Mouse (Mus musculus): ENCODE data around the gene Nelfcd.
A peak's percentile ranks its signal among the peaks of the same experiment; 100 is the strongest.

Nelfcd gene

DNA sequence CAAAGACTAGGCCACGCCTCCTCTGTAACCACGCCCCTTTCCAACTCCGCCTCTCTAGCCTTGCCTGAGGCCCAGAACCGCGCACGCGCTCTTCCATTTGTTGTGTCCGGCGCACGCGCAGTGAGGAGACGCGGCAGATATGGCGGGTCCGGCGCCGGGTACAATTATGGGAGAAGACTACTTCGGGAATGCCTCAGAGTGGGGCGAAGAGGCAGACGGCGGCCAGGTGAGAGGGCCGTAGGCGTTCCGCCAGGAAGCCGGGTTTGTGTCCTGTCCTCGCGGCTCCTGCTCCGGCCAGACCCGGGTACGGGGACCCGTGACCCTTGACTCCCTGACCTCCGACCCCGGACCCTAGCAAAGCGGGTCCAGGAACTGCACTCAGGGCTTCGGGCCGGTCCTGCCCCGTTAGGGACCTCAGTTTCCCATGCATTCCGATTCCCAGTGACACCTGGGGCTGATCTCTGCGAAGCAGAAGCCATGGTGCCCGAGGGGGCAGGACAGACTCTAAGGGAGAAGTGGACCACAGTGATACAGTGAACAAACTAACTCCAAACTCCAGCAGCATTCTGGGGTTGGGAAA, at the start of gene Nelfcd:
Gene Nelfcd, plus strand, starts transcription at position 74 of the 580 bp plus-strand sequence.
- peak; percentile 89 to 95 for DNase-seq (ENCODE audit: low spot score in 2 of 2)

DNA sequence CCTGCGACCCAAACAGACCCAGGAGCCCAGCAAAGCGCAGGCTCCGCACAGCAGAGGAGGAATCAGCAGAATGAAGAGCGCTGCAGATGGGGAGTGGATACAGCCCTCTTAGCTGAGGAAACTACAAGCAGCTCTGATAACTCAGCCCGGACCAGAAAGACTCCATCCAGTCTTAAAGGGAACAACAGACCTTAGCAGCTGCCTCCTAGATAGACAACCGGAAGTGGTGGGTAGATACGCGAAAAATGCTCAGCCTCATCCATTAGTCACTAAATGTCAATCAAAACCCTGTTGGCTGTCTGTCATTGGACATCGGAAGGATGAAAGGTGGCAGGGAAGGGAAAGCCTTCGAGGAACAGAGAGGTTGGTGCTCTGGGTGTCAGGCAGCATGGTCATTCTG, 49.0 kb upstream of the Nelfcd start:
- no peak for DNase-seq (ENCODE audit: low spot score in 2 of 2)

DNA sequence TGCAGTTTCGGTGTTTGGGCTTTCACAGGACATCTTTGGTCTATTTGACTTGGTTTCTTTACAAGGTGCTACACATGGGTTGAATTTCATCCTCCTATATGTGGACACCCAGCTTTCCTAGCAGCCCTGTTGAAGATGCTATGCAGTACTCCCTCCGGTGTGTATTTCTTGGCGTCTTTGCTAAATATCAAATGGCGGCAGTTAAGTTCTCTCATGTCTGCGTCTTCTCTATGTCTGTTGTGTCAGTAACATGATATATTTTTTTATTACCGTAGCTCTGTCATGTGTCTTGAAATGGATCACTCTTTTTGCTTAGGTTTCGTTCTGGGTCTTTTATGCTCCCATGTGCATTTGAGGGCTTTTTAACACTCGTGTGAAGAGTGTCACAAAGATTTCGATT, 34.6 kb upstream of the Nelfcd start:
- no peak for DNase-seq (ENCODE audit: low spot score in 2 of 2)

DNA sequence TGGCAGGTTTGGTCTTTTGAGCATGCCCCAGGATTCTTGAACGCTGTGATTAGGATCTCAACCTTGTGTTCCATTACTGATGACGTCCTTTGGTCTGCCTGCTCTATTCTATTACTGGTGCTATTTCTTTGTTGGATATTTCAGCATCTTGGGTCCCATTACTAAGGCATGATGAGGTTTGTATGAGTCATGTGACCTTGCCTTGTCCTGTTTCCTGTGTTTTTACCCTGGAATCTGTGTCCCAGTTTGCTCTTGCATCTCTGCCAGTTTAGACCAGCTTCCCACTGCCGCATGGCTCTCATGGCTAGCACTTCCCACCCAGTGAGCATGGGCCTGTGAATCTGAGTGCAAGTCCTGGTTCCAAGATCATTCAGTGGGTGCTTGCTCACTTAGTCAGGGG, 23.7 kb upstream of the Nelfcd start:
- no peak for DNase-seq (ENCODE audit: low spot score in 2 of 2)

DNA sequence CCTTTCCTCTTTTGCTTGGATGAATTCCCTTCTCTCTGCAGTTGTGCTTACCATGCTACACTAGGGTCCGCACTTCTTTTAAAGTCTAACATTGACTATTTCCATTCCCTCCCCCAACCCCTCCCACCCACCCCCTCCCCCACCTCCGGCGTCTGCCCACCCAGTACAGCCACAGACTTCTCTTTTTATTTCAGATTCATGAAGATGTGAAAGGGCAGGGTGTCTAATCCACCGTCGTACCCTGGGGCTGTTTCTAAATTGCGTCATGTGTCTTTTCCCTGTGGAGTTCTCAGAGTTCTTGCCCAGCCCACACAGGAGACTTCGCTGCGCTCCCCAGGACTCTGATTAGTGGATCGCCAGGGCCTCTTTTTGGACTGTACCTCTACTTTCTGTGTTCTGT, 23.1 kb upstream of the Nelfcd start:
- no peak for DNase-seq (ENCODE audit: low spot score in 2 of 2)

DNA sequence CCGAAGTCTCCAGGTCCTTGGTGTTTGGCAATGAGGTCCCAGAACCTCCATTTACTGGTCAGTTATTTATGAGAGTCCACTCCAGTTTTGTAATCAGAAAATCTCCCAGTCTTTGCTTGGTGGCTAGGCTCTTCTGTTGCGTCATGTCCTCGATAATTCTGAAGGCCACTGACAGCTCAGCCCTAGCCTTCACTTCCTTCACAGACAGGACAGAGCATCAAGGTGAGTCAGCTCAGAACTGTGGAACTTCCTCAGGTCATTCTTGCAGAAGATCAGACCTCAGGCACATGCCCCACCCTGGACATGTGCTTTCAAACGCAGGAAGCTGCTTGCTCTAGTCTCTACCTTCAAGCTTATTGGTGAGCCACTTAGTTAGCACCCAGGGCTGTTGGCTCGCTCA, 22.2 kb upstream of the Nelfcd start:
- no peak for DNase-seq (ENCODE audit: low spot score in 2 of 2)

DNA sequence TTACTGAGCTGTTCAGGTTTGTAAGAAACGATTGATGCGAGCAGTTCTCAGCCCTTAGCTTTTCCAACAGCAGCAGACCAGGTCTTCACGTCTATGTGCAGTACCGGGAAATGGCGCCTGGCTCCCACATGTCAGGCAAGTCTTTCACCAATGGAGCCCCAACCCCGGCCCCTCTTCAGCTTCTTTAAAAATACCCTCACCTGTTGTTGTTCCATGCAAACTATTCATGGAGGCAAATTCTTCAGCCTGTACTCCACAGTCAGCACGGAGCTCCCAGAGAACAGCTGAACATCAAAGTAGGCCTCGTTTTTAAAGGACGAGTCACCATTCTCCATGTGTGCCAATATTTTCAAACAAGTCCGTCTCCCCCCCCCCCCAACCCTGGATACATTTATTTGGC, 19.0 kb upstream of the Nelfcd start:
- DNase-seq (ENCODE audit: low spot score in 2 of 2): no peak

DNA sequence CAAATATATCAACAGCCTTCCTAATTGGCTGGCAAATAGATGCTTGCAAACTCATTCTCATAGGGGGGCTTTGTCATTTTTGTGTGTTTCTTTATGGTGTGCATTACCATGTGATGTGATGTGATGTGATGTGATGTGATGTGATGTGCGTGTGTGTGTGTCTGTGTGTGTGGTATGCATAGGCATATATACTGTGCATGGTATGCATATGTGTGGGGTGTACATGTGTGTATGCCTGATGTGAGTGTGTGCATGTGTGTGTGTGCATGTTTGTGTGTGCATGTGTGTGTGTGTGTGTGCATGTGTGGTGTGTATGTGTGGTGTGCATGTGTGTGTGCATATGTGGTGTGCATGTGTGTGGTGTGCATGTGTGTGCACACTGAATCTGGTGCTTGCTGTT, 18.5 kb upstream of the Nelfcd start:
- no peak for DNase-seq (ENCODE audit: low spot score in 2 of 2)

DNA sequence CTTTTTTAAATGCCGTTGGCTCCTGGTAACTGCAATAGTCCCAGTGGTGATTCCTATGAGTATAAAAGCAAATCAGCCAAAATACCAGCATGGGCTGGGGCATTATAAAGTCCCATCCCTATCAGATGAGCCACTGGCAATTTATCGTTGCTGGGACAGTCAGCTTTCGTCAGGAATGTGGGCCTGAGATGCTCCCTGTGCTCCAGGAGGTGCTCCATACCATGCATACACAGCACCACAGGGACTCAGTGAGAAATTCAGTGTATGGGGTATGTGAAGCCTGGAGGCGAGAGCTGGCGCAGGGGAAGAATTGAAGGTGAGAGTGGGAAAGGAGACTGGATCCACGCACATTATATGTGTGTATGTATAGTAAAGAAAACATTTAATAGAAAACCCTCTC, 17.7 kb upstream of the Nelfcd start:
- DNase-seq (ENCODE audit: low spot score in 2 of 2): no peak

DNA sequence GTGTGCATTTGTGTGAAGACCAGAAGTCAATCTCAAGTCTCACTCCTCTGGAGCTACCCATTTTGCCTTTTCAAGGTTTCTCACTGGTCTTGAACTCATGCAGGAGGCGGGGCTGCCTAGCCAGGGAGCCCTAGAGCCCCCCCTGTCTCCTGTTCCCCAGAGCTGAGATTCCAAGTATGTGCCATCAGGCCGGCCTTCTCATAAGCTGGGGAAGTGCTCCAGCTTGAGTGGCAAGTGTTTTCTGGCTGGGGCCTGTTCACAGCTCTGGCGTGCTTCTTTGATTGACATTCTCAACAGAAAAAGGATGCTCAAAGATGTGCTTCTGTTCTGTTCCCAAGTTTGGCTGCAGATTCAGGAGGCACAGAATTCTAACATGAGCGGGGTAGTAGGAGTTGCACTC, 15.2 kb upstream of the Nelfcd start:
- DNase-seq (ENCODE audit: low spot score in 2 of 2): no peak

DNA sequence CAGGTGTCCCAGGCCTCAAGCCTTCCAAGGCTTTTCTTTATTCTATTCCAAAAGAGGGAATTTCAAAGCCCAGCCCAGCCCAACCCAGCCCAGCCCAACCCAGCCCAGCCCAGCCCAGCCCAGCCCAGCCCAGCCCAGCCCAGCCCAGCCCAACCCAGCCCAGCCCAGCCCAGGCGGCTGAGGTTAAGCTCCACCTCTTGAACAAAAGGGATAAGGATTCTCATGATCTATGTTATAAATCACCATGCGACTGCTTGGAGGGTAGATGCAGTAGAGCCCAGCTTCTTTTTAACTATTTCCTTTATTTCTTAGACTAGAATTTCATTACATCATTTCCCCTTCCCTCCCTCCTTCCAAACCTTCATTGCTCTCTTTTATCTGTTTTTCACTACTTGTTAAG, 5.4 kb upstream of the Nelfcd start:
- DNase-seq (ENCODE audit: low spot score in 2 of 2): no peak

DNA sequence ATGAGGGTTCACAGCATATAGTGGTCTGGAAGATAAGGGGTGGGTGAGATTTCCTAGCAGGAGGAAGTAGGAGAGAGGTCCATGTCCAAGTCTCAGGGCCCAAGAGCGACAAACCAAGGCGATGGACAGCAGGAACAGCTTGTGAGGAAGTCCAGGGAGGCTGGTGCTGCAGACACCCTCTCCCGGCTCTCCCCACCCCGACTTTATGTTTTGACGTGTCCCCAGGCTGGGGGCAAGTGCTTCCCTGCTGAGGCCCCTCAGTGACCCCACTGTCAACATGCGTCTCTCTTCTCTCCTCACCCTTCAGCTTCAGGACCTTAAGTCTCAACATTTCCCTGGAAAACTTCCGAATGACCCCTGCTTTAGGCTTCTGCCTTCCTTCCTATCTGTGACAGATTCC, 2.5 kb upstream of the Nelfcd start:
- no peak for DNase-seq (ENCODE audit: low spot score in 2 of 2)

DNA sequence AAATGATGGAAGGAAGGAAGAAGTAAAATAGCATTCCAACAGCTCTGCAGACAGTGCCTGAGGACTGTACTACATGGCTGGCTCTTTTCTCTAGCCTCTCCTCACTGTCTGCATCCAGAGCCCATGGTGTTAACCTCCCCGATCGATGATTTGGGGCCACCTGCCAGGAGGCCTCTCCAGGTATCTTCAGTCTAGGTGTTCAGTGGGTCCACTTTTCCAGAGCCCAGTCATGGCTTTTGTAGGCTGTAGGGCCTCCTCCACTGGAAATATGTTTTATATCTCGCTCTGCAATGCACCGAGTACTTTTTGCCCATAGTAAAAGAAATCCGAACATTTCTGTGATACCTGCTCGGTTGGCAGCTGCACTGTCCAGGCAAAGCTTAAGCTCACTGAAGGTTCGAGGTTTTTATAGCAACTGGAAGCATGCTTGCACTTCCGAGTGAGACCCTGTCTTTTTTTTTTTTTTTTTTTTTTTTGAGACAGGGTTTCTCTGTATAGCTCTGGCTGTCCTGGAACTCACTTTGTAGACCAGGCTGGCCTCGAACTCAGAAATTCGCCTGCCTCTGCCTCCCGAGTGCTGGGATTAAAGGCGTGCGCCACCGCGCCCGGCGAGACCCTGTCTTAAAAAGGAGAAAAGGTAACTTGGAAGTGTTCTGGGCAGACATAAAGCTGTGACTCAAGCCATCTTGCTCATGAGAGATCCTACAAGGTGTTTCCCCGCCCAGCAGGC, 438 bp upstream of the Nelfcd start:
- no peak for DNase-seq (ENCODE audit: low spot score in 2 of 2)

DNA sequence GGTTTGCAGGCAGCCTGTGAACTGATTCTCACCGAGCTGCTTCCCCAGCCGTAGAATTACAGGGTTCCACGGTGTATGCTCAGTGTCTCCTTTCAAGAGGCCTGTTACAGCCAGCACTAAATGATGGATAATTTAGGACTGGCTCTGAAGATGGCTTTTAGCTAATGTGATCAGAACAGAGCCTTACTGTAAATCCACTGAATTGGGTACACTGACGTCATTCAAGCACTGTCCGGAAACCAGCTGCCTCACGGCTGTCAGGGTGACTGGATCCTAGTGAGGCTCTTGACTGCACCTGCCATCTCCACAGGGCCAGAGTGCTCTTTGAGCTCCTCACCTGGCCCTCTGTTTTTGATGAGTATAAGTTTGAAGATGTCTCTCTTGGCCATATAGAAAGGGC, 5.5 kb downstream of the Nelfcd start:
- DNase-seq (ENCODE audit: low spot score in 2 of 2): no peak

DNA sequence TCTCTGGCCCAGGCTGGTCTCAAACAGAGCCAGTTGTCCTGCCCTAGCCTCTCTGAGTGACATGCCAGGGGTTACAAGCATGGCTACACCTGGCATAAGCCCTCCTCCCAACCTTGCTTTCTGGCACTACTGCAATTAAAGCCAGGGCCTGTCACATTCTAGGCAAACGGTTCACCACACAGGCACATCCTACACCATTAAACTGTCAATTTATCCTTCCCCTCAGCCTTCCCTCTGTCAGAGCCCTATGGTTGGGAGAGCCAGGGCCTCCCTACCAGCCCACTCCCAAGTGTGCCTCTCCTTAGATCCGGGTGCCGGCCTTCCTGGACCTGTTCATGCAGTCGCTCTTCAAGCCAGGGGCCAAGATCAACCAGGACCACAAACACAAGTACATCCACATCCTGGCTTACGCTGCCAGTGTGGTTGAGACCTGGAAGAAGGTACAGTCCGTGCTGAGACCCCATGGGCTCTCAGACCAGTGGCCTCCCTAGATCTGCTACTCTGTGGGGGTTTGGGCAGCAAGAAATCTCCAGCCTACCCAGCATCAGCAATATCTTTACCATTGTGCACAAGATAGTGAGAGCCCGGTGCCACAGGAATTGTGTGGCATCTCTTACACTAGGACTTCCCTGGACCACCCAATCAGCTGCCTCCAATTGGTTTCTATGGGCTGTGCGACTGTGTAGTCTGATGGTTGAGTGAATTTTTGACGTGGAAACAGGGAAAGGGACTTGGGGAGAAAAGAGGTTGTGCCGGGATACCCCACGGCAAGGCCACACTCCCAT, 8.9 kb downstream of the Nelfcd start:
- no peak for DNase-seq (ENCODE audit: low spot score in 2 of 2)

DNA sequence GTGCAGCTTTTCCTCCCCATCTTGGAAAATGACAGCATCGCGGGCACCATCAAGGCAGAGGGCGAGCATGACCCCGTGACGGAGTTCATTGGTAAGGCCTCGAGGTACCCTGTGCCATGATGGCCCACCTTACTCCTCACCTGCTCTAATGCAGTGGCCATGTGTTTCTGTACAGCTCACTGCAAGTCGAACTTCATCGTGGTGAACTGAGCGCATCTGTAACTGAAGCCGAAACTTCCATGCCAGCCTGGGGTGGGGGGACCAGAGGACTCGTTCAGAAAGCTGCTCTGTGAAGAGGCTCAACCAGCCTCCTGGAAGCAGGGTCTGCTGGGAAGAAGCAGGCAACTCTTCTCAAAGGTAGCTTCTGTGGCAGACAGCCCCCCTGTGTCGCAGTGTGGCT, 11.3 kb downstream of the Nelfcd start:
- no peak for DNase-seq (ENCODE audit: low spot score in 2 of 2)

DNA sequence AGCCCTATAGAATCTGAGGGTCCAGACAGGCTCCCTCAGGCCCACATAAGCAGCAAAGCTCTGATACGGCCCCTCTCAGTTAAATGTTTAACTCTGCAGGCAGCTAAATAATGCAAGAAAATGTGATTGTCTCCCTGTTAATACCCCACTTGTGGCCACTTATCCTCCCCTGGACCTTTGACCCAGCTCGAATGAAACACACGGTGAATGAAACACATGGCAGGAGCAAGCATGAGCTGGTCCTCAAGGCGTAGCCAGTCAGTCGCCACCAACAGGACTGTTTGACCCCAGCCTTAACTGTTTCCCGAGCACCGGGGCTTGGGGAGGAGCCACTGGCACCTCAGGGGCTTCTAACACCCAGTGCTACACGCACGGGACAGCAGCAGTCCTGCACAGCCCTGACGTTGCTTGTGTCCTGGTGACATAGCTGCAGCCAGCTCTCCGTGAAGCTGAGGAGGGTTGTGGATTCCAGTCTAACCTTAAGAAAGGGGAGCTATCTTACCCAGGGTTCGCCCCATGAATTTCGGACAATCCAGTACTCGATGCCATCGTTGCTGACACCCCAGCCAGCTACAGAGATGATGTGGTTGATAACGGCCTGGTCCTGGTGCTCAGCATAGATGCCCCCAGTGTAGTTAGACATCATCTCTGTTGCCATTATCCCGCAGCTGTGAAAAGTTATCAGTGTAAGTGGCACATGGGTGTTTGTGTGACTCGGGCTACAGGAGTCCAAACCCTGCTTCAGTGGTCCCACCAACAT, 12.7 kb downstream of the Nelfcd start:
- no peak for DNase-seq (ENCODE audit: low spot score in 2 of 2)

DNA sequence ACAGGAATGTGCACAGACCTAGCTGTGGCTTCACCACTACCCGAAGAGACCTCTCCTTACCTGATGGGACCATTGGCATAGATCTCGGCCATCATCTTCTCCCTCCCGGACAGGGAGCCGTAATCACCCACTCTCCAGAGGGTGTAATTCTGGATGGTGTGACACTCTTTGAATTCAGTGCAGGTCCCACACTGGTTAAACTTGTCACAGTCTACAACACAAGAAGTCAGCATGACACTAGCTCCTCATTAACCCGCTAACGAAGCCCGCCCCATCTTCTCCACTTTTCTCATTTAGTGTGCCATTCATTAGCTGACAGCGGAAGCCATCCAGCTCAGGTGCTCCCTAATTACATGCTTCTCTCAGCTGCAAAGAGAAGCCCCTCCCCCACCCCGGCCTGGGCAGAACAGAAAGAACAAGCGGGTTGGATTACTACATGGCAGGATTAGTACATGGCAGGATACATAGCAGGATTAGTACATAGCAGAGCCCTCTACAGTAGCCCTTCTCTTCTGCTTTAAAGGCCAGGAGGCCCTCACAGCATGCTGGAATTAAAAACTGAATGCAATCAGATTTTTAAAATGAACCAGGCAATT, 13.5 kb downstream of the Nelfcd start:
- no peak for DNase-seq (ENCODE audit: low spot score in 2 of 2)

DNA sequence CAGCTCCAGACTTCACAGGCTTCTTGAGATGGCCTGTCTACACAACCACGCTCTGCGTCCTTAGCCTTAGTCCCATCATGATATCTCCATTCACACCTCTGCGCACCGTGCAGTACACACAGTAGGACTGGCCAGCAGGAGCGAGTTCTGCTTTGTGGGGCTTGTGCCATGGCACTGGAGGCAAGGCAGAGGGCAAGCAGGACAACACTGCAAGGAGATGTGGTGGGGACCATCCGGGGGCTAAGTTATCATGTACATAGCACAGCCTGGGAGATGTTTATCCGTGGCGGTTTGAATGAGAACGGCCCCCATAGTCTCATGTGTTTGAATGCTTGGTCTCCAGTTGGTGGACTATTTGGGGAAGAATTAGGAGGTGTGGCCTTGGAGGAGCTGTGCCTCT, 19.3 kb downstream of the Nelfcd start:
- no peak for DNase-seq (ENCODE audit: low spot score in 2 of 2)

DNA sequence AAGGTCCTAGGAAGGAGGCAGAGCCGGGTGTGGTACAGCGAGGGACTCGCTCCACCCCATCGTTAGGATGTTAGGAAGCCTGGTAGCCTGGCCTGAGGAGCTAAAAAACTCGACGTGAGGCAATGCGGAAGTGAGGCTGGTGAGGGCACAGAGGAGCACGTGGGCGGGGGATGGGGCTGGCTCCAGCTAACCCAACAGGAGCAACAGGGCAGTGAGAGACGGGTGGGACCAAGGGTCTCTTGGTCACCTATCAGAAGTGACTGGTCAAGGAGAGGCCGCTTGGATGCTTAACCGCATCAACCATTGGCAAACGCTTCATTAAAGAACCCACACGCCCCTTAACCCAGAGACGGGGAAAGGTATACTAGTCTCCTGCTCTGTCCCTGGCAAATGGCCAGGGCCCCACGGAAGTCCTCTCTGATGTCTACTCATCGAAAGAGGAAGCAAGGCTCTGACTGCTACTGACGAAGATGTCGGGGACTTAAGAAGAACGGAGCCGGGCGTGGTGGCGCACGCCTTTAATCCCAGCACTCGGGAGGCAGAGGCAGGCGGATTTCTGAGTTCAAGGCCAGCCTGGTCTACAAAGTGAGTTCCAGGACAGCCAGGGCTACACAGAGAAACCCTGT, 20.6 kb downstream of the Nelfcd start:
- no peak for DNase-seq (ENCODE audit: low spot score in 2 of 2)

DNA sequence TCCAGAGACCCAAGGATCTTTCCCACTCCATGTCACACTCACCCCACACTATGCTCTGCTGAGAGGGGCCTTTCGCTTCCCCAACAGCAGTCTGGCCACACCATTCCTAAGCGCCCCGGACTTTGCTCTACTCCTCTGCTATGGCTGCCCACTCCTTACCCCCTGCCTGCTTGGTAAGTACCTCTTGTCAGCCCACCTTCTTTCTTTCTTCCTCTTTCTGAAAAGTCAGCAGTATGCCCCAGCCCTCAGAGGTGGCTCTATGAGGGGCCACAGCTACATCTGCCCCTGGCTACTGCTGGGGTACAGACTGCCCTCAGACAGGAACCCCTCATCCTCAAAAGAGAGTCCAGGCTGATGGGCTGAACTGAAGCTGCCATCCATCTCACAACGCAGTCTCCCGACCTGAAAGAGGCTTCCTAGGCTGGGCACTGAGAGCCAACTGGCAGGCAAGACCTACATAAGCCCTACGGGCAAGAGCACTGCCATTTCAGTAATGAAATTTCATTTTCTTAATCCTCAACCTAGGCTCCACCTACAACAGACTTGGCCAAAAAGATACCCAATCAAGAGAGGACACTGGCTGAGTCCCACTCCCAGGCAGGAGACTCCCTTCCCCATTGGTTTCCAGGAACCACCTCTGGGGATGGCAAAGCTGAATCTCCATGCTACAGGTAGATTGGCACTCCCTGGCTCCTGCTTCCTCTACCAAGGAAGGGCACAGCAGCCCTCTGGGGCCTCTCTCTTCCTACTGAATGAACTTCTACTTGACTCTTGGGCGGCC, 21.5 kb downstream of the Nelfcd start:
- DNase-seq (ENCODE audit: low spot score in 2 of 2): no peak

All from urinary bladder, postnatal 4 days (tissue).